Mouse (Mus musculus) spleen, adult 18-20 months (tissue): ENCODE results near the gene Uhrf1bp1l.

Experiments
- DNase-seq, 2 experiments: peaks; one replicate each; pipeline ENCODE4 v3.0.0; 2022; ENCODE audit warnings: mixed read lengths in 2 of 2

The Uhrf1bp1l gene

DNA sequence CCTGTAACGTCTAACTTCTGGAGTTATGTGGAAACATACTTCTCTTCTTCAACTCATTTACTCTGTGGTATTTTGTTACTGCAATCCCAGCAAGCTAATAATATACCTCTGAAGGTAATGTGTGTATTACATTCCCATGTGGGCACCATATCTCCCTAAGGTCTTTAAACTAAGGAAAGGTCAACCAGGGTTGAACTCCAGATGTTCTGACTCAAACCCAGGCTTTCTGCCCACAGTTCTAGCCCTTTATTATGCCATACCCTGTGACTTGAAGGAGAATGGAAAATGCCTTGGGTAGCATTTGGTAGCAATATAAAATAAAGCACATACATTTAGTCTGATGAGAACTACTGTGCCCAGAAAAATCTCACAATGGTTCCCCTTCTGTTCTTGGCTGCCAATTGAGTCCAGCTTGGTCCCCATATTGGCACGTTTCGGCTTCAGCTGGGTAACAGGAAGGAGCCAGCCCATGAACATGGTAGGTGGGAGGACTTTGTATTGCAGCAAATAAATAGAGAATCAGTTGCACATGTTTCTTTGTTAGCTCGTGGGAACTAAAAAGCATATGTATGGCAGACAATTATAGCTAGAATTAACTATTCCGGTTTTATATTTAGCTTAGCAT is 110.6 kb downstream of the Uhrf1bp1l start:
- no peak for DNase-seq

DNA sequence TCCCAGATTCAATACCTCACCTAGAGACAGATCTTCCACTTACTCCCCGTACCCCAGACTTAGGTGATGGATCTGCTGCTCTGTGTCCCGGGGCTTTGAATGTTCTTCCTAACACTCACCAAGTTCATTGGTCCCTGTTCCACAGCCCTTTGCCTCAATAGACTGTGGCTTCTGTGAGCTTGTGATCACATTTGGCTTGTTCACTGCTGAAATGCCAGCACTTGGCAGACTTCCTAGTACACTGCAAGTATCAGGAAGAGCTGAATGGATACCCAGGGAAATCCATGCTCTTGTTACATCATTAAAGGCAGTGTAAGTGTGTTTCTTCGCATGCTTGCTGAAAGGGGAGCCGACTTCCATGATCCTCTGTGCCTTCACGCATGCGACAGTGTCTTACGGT is 111.5 kb downstream of the Uhrf1bp1l start:
- no peak for DNase-seq

DNA sequence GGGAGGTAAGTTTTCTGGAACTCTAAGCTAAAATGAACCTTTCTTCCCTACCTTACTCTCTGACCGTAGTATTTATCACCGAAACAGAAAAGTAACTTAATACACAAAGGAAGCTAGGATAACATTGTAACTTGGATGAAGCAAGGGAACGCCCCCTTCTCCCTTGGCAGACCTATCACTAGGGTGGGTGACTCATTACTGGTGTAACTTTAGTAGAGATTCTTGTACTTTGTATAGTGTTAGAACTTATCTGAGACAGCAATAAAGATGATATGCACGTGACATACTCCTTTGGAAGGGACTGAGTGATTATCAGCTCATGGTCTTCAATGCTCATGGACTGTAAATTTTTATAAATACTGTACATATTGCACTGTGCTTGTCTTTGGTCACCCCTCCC is 123.4 kb downstream of the Uhrf1bp1l start:
- no peak for DNase-seq

DNA sequence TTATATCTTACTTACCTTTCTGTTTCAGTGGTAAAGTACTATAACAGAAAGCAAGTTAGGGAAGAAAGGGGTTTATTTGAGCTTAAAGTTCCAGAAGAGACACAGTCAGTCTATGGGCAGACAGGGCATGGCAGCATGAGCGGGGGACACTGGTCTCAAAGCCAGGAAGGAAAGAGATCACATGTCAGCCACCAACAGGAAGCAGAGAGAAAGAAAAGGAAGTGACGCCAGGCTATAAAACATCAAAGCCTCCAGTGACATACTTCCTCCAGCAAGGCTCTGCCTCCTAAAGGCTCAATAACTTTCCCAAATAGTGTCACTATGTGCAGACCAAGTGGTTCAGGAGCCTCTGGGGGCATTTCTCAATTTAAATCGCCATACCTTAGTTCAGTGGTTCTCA is 124.0 kb downstream of the Uhrf1bp1l start:
- DNase-seq, result no peak
